Mouse (Mus musculus) intestine, postnatal 0 days (tissue): Measurements from ENCODE around the gene Gys1. TPM values are rescaled to one million over a fixed set of nuclear protein-coding genes. Genes with fewer than 3 reads are reported as not detected.
"Not testable (repeated sequence)": the region's sequence is repeated elsewhere in the genome, so short reads cannot be mapped to it uniquely, and the experiment has no call there.

ENCODE experiments used
- ATAC-seq: fragments of 200-750 bp; cut with Nextera tagmentation; 2 replicates; pipeline ENCODE4 v1.8.0; 2017; ENCODE audit warnings: mild to moderate bottlenecking, moderate TSS enrichment, moderate library complexity
- H3K27ac ChIP-seq: fragments of 300-500 bp; sonication (generic); 2 replicates; pipeline ENCODE4 v1.5.1; 2014; ENCODE audit warnings: mild to moderate bottlenecking, low read depth, low read length, moderate library complexity
- H3K27me3 ChIP-seq: fragments of 300-500 bp; sonication (generic); replicated peaks from 2 replicates; pipeline ENCODE4 v1.6.1; 2014; ENCODE audit warnings: low read length, mixed read lengths; ENCODE audit not compliant: control insufficient read depth, insufficient read depth
- H3K36me3 ChIP-seq: fragments of 300-500 bp; sonication (generic); 2 replicates; pipeline ENCODE4 v1.6.1; 2014; ENCODE audit warnings: mild to moderate bottlenecking, moderate library complexity; ENCODE audit not compliant: control insufficient read depth, insufficient read depth
- H3K4me1 ChIP-seq: fragments of 300-500 bp; sonication (generic); replicated peaks from 2 replicates; pipeline ENCODE4 v1.6.1; 2014; ENCODE audit warnings: antibody characterized with exemption, low read length, mixed read lengths; ENCODE audit not compliant: control insufficient read depth, insufficient read depth
- H3K4me2 ChIP-seq: fragments of 300-500 bp; sonication (generic); replicated peaks from 2 replicates; pipeline ENCODE4 v1.6.1; 2014; ENCODE audit warnings: low read depth, mild to moderate bottlenecking, moderate library complexity
- H3K4me3 ChIP-seq: fragments of 300-500 bp; sonication (generic); 2 replicates; pipeline ENCODE4 v1.5.1; 2014; ENCODE audit warnings: low read depth, low read length
- H3K9ac ChIP-seq: fragments of 300-500 bp; sonication (generic); 2 replicates; pipeline ENCODE4 v1.6.1; 2014; ENCODE audit warnings: mild to moderate bottlenecking, low read depth, low read length
- H3K9me3 ChIP-seq: fragments of 300-500 bp; sonication (generic); 2 replicates; pipeline ENCODE4 v1.6.1; 2016; ENCODE audit warnings: mixed run types; ENCODE audit not compliant: control insufficient read depth
- CTCF ChIP-seq: sonication (generic); IDR thresholded peaks from 2 replicates; pipeline ENCODE4 v1.5.1; 2016; ENCODE audit warnings: low read depth, mild to moderate bottlenecking, control low read depth, antibody characterized with exemption, moderate library complexity
- WGBS: fragments of 180-500 bp; shearing (Covaris S2); extraction: QIAGEN DNeasy Blood & Tissue Kit; methylation state at CpG from one replicate; pipeline ENCODE4 v1.1.7; 2014; 5-methylcytosine and 5-hydroxymethylcytosine counted together
- polyA plus RNA-seq: library from polyadenylated mRNA; unstranded; fragments of >200 nt; fragmentation: Nextera tagmentation; extraction: Ambion mirVana; gene quantifications from 2 replicates; pipeline ENCODE4 v1.2.1, GENCODE M21; 2015

Gys1 gene
- polyA plus RNA-seq, 1 experiment from 2014 or later: 10.4 TPM

DNA sequence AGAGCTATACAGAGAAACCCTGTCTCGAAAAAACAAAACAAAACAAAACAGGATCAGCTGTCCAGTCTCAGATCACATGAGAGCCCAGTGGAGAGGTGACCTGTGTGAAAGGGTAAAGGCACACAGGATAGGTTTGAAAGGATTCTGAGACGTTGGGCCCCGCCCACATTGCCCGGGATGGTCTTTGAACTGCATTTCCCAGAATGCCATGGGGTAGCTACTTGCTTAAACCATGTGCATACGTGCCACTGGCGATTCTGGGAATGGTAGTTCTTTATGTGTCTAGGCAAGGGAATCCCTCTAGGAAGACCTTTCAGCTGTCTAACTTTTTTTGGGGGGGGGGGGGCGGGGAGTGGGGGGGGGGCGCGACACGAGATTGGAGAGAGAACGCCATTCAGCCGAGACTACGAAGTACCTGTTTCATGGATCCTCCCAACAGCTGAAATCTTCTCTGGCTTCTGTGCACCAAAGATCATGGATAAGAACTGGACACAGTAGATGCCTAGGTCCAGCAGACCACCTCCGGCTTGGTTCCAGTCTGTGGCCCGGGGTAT lies 46.8 kb downstream of the Gys1 start, which contains the start of gene Tulp2:
Tulp2 (plus strand) TSS at position 504 of the 554 bp plus-strand sequence.
- H3K36me3 ChIP-seq: no peaks in the 10 kb centered on the region
- H3K4me3 ChIP-seq: no peak within 1 kb of the TSS
- WGBS: 50% methylated on average over 15 of the region's 15 CpGs
- H3K27ac ChIP-seq: no peak within 1 kb of the TSS
- H3K9me3 ChIP-seq: no peaks in the 10 kb centered on the region
- H3K27me3 ChIP-seq: no peaks in the 10 kb centered on the region
- ATAC-seq: peak; percentile 67
- H3K4me2 ChIP-seq: no peak within 1 kb of the TSS
- H3K9ac ChIP-seq: no peak within 1 kb of the TSS
- no peaks in the 10 kb centered on the region for H3K4me1 ChIP-seq
- TF ChIP-seq CTCF: no peak

GRCm38 (mm10) chr7:45482166-45482565 lies 47.5 kb downstream of the Gys1 start:
- ATAC-seq: no peak
- WGBS: 54% methylated on average over 1 of the region's 1 CpGs
- Histone ChIP-seq H3K4me3 (no peak overlapping the region), H3K36me3 (no peaks in the 10 kb centered on the region), H3K4me1 (no peaks in the 10 kb centered on the region), H3K27ac (no peak overlapping the region), H3K9me3 (no peaks in the 10 kb centered on the region), H3K4me2 (no peak overlapping the region), H3K9ac (no peak overlapping the region), H3K27me3 (no peaks in the 10 kb centered on the region)
- TF ChIP-seq CTCF: no peak

DNA sequence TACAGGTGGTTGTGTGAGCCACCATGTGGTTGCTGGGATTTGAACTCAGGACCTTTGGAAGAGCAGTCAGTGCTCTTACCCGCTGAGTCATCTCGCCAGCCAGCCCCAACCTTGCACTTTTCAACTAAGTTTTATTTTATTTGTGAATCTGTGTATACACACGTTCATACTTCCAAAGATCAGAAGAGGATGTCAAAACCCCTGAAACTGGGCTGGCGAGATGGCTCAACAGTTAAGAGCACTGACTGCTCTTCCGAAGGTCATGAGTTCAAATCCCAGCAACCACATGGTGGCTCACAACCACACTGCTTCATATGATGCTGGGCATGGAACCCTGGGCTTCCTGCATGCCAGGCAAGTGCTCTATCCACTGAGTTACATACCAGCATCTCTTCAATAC lies 50.3 kb downstream of the Gys1 start:
- H3K4me1 ChIP-seq, H3K9ac ChIP-seq, H3K4me2 ChIP-seq, H3K36me3 ChIP-seq, H3K4me3 ChIP-seq, ATAC-seq, H3K27ac ChIP-seq, H3K27me3 ChIP-seq, H3K9me3 ChIP-seq: not testable (repeated sequence)
- 93% methylated on average over 5 of the region's 5 CpGs for WGBS

DNA sequence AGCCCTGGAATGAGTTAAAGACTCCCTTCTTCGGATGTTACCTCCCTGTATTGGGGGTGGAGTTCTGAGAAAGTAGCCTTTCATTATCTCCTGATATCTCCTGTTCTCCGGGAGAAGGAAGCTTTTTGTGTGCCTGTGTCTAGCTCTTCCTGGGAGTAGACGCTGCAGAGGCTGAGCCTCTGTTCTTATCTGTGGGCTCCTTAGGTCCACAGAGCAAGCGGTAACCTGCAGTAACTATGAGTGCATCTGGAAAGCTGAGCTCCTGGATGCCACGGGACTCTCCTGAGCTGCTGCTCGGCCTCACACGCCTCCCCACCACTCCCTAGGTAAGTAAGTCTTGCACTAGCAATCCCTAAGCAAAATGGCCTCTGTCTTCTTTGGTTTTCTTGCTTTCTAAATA lies 51.5 kb downstream of the Gys1 start:
- Histone ChIP-seq H3K4me1 (no peaks in the 10 kb centered on the region), H3K27me3 (no peaks in the 10 kb centered on the region)
- WGBS: 45% methylated on average over 7 of the region's 7 CpGs

GRCm38 (mm10) chr7:45486761-45487415 lies 52.2 kb downstream of the Gys1 start, which contains the start of gene Gm45808:
Gm45808 (minus strand) TSS chr7:45486811.
- 79% methylated on average over 12 of the region's 12 CpGs for WGBS
- Histone ChIP-seq H3K9ac (no peak within 1 kb of the TSS), H3K4me2 (no peak within 1 kb of the TSS), H3K9me3 (no peaks in the 10 kb centered on the region), H3K27ac (no peak within 1 kb of the TSS), H3K4me1 (no peaks in the 10 kb centered on the region), H3K4me3 (no peak within 1 kb of the TSS), H3K27me3 (no peaks in the 10 kb centered on the region), H3K36me3 (no peaks in the 10 kb centered on the region)
- no peak for ATAC-seq
- TF ChIP-seq CTCF: no peak

More for the DNA sequence above, 51.5 kb downstream of the Gys1 start:
- H3K36me3 ChIP-seq: no peaks in the 10 kb centered on the region
- no peak overlapping the region for H3K4me3 ChIP-seq
- no peak overlapping the region for H3K9ac ChIP-seq
- TF ChIP-seq CTCF: no peak
- ATAC-seq: no peak
- no peaks in the 10 kb centered on the region for H3K9me3 ChIP-seq
- H3K27ac ChIP-seq: no peak overlapping the region
- no peak overlapping the region for H3K4me2 ChIP-seq

GRCm38 (mm10) chr7:45487861-45488292 lies 53.2 kb downstream of the Gys1 start:
- no peaks in the 10 kb centered on the region for H3K27me3 ChIP-seq
- H3K4me3 ChIP-seq: peak overlapping the region; percentile 39; the same call in 1 of the 2 replicates
- no peak overlapping the region for H3K9ac ChIP-seq
- no peak for TF ChIP-seq CTCF
- H3K27ac ChIP-seq: no peak overlapping the region
- H3K36me3 ChIP-seq: peaks cover 6% of the 10 kb centered on the region; the same call in 1 of the 2 replicates
- H3K4me1 ChIP-seq: no peaks in the 10 kb centered on the region
- no peaks in the 10 kb centered on the region for H3K9me3 ChIP-seq
- peak overlapping the region; percentile 71 for H3K4me2 ChIP-seq
- 0 out of 2 replicates have a peak, but pooled peaks have one; percentile 4 for ATAC-seq
- WGBS: 69% methylated on average over 11 of the region's 11 CpGs
